Mouse (Mus musculus) mature B cell (primary cell): Measurements from ENCODE around the gene Gm8857.
"Not testable (repeated sequence)": the region's sequence is repeated elsewhere in the genome, so short reads cannot be mapped to it uniquely, and the experiment has no call there.

Experiments
- in situ Hi-C: fragments of 300-500 bp; cut with MboI; formaldehyde crosslinking; loops from 2 replicates; pipeline ENCODE4 v1.14.3; 2019

Gm8857 gene

DNA sequence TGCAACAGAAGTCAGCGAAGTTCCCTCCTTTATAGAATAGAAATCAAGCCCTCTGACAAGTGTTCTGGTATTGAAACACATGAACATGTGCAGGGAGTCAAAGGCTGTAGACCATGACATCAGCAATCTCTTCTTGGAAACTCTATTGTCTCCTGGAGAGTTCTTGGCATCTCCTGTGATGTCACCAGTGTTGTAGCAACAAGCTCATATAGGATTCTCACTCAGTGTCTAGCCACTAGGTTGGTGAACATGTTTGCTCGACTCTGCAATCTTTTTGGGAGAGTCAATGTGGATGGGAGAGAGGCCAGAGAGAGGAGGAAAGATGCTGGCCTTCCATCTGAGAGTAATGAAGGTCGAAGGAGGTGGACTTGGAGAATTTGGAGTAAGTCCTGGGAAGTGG is at the start of gene Gm8857, which contains the start of gene Gm8871:
Gm8857 (plus strand) TSS at position 303 of the 400 bp plus-strand sequence.
Gm8871 (plus strand) TSS at position 301 of the 400 bp plus-strand sequence.
- in situ Hi-C loops: not testable (repeated sequence)

DNA sequence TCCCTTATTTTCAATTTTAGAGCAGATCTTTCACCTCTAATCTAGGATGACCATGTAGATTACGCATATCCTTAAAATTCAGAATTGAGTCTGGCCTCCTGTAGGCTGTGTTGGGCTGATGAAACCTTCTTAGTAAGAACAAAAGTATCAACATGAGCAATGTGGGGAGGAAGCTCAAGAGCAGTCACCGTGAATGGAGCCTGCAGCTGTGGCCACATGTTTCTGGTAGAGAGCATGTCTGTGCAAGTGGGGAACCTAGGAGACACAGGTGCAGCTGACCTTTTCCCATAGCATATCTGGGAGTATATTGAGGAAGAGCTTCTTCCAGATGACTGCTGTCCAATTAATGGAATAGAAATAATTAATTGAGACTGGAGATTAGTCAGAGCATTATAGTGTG is 5.9 kb downstream of the Gm8857 start:
- in situ Hi-C loops: not testable (repeated sequence)

DNA sequence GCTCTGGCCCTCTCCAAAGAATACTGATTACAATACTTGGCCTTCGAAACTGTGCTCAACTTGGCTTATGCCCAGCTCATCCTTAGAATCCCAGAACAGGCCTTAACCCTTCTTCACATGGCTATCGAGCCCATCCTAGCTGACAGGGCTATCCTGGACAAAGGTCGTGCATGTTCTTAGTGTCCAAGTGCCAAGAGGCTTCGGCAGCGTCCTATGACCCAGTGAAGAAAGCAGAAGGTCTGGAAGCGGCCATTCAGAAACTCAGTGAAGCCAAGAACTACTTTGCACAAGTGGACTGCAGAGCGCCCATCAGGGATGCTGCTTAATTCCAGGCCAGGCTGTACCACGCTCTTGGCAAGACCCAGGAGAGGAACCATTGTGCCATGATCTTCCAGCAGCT is 10.4 kb downstream of the Gm8857 start:
- in situ Hi-C loops: not testable (repeated sequence)
